Mouse (Mus musculus): ENCODE measurements around the gene Neil1.

Gene Neil1

DNA sequence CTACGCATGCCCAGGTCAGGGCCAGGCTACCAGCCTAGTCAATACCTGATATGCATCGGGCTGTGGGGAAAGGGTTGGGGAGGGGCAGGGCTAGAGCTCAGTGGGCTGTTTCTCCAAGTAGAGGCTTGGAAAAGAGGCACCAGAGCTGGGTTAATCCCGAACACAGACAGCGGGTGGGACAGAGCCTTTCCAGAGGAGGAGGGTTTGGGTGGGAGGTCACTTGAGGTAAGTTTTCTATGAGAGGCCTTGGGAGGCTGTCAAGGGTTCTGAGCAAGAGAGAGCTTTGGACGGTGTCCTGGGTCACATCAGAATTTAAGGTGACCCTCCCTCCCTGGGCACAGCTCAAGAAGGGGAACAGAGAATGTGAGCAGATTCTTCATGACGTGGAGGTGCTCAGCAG lies 9.6 kb downstream of the Neil1 start:
- no peak for DNase-seq

DNA sequence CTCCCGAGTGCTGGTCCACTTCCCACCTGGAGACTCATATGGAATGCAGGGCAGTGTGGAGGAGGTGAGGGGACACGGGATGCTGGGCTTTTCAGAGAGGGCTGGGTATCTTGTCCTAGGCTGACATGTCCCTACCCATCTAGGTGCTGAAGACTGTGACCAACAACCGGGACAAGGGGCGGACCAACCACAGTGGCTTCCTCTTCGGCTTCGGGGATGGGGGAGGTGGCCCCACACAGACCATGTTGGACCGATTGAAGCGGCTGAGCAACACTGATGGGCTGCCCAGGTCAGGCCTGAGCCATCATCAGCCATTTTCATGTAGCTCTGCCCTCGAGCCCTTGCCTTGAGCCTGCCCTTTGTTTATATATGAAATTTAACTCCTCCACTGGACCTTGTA lies 10.3 kb downstream of the Neil1 start:
- no peak for DNase-seq

DNA sequence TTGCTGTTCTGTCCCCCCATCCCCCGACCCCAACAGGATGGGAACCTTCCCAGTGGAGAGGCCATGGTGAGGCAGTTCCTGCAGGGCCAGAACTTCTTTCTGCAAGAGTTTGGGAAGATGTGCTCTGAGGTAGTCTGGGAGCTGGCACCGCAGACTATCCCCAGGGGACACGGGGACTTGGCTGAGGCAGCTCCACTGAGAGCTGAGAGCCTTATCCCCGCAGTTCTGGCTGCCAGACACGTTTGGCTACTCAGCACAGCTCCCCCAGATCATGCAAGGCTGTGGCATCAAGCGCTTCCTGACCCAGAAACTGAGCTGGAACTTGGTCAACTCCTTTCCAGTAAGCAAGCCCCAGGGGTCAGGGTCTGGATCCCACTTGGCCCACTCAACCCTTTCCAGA lies 10.9 kb downstream of the Neil1 start:
- no peak for DNase-seq

DNA sequence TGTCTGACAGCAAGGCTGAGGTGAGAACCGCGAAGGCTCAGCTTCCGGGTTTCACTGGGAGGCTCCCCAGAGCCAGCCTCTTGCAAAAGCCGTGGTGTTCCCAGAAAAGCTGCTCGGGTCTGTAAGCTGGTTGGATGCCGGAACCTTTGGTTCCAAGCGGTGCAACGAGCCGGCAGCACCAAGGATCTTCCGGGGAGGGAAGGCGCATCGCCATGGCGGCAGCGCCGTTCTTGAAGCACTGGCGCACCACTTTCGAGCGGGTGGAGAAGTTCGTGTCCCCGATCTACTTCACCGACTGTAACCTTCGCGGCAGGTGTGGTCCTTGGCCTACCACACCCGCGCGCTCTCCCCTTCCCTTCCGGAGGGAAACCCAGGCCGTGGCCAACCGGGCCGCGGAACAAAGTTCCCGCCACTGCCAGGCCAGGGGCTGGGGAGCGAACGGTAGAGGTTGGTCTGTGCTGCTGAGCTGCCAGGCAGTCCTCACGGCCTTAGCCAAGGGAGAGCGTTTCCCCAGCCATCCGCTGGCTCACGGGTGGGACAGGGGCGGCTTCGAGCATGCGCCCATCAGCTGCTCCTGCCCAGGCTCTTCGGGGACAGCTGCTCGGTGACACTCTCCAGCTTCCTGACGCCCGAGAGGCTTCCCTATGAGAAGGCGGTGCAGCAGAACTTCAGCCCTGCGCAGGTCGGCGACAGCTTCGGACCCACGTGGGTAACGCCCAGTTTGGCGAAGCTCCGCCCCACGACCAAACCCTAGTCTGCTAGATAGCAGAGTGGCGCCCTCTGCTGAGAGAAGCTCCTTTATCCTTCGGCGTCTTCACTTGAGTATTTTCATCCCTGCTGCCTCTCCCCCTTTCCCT lies 17.3 kb downstream of the Neil1 start, which contains the start of gene Man2c1:
Gene Man2c1 (plus strand): TSS at position 114 of the 857 bp plus-strand sequence.
- DNase-seq: peak; percentile 97

DNA sequence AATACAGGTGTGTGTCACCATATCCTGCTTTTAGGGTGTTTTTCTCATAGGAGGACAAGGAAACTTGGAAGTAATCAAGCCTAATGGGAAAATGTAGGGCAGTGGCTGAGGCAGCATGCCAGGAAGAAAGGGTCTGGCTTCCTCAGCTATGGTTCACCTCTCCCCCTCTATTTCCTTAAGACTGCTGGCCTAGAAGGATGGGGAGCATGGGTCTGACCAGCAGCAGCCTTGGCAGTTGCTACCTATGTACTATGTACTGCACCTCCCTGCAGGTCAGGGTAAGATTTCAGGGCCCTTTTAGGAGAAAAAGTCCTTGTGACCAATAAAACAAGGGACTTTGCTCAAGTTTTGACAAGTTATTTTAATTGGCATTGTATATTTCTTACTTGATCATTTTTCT lies 18.5 kb downstream of the Neil1 start:
- DNase-seq: no peak

DNA sequence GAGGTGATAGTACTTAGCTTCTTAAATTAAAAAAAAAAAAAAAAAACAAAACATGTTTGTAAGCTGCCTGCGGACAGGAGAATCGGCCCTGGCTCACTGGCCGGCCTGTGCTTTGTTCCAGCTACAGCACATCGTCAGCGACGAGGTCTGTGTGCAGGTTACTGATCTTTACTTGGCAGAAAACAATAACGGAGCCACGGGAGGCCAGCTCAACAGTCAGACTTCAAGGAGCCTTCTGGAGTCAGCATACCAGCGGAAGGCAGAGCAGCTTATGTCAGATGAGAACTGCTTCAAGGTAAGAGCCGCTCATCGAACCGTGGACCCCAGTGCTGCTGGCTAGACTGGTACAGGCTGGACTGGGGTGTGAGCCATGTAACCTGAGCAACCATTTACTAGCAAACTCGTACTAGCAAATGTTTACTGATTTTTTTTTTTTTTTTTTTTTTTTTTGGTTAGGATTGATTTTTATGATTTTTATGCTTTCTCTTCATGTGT lies 30.8 kb downstream of the Neil1 start:
- no peak for DNase-seq
